Mouse (Mus musculus): ENCODE data around the gene Btbd10.

Gene Btbd10

GRCm38 (mm10) chr7:113292193-113292592, 77.0 kb downstream of the Btbd10 start:
- DNase-seq, result no peak

GRCm38 (mm10) chr7:113291741-113292140, 77.5 kb downstream of the Btbd10 start:
- DNase-seq, result no peak

- DNase-seq, result no peak
Measured at GRCm38 (mm10) chr7:113289211-113289610, 80.0 kb downstream of the Btbd10 start.

- no peak for DNase-seq
Measured at GRCm38 (mm10) chr7:113285405-113285804, 83.8 kb downstream of the Btbd10 start.

DNA sequence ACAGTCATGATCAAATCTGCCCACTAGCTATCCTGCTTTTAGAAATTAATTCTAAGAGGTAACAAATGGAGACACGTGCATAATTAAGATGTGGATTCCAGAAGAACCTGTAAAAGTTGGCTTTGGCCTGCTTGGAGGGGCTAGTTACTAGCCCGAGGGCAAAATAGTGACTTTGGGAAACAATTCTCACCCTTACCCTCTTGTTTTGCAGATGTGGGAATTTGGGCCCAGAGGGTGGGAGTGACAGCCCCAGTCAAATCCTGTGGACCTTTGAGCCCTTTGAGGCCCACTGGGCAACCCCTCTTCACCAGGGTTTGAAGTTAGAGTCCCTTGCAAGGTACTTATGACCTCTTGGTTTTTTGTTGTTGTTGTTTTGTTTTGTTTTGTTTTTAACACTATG, 89.9 kb downstream of the Btbd10 start:
- DNase-seq, result no peak

DNA sequence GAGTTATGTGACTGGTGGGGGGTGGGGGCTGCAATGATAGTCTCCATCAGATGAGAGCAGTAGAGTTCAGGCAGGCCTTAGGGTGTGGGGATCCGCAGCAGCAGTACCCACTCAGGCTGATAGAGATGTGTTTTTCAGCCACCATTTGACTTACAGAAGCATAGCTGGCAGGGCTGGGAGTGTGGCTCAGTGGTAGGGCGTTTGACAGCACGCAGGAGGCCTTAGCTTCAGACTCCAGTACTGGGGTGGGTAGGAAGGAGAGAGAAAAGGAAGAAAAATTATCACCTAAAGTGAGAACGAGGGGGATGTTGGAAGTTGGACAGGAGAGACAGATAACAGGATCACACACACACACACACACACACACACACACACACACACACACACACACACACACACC, 90.7 kb downstream of the Btbd10 start:
- no peak for DNase-seq

- no peak for DNase-seq
Measured at GRCm38 (mm10) chr7:113277245-113277644, 91.9 kb downstream of the Btbd10 start.

DNA sequence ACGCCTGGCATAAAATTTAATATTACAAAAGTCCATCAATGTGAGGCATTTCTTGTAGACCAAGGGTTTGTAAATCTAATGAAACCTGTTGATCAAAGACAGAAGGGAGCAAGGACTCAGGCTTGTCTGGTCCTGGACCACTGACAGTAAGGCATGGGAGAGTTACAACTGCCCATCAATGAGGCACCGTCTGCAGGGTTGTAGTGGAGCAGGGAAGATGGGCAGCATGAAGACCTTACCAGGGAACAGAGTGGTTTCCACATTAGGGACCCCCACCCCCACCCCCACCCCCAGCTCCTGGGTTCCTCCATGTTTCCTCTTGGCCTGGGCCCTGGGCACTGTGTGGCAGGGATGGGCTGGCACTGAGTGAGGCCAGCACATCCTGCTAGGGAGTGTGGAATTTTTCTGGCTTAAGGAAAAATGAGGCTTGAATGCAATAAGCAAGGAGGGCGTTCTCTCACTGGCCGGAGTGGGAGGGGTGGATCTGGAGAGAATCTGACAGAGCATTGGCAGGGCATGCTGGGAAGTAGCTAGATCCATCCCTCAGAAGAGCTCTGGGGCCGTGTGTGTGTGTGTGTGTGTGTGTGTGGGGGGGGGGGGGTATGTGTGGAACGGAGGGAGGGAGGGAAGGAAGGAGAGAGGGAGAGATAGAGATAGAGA, 96.7 kb downstream of the Btbd10 start:
- DNase-seq, result no peak

DNA sequence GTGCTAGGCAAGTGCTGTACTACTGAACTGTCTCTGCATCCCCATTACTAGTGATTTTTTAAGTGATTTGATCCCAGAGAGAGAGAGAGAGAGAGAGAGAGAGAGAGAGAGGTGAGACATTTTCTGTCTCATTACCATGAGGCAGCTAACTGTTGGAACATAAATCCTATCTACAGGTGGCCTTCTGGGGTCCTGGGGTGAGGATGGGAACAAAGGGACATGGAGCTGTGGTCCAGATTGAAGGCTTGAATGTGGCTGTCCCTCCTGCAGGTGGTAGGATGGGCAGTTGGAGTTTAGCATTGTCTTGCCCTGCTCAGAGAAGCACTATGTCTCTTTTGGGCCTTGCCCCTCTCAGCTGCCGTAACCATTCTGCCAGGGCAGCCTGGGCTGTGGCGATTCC, 98.2 kb downstream of the Btbd10 start:
- no peak for DNase-seq

GRCm38 (mm10) chr7:113270551-113270950, 98.6 kb downstream of the Btbd10 start:
- DNase-seq, result peak; percentile 59

- no peak for DNase-seq
Measured at GRCm38 (mm10) chr7:113269921-113270320, 99.3 kb downstream of the Btbd10 start.

- DNase-seq, result no peak
Measured at GRCm38 (mm10) chr7:113269081-113269480, 100.1 kb downstream of the Btbd10 start.

DNA sequence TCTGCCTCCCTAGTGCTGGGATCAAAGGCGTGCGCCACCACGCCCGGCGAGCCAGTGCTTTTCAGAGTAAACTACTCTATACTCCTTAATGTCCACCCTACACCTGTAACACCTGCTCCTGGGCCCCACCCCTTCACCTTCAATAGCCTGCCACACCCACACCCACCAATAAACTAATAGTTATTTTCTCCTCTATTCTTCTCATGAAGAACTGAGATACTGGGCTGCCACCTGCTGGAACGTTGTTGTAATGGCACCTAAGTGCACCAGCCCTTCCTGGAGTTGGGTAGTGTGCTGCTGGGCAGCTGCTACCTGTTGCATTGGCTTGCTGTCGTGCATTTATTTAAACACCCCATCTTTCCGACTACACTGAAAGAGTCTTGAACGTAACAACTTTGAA, 100.9 kb downstream of the Btbd10 start:
- peak; percentile 72 for DNase-seq

Data from kidney, postnatal 14 days (tissue).